Mouse (Mus musculus) lung, postnatal 4 days (tissue): ENCODE measurements around the gene Clcnka.

Source experiments
- DNase-seq, 2 experiments: peaks; one replicate each; pipeline ENCODE4 v3.0.0; 2021

Gene Clcnka

GRCm38 (mm10) chr4:141420886-141421285 lies 22.4 kb upstream of the Clcnka start:
- DNase-seq, result no peak

DNA sequence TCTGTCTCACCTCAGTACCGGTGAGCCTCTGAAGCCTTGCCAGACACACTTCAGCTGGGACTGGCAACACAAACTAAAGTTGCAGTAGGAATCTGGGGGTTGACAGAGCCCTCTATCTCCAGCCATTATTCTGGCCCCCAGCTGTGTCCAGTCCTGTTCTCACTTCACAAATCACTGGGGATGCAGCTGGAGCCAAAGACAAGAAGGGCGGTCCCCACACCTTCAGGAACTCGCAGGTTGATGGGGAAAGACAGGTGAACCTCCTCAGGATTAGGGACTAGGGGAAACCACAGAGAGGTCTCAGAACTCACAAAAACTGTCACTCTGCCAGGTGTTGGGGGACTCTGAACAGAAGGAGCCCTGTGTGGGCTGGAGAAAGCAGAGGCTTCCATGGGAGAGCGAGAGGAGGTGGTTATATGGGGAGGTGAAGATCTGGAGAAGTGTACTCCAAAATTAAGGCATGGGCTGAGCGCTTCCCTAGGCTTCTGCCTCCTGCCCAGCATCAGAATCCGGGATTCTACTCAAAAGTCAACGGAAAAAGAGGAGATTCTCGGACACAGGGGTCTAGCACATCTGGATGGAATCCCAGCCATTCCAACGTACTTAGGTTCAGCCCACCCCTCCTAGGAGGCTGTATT lies 21.8 kb upstream of the Clcnka start, which contains the start of gene Hspb7:
Gene Hspb7, plus strand, starts transcription at position 588 of the 638 bp plus-strand sequence.
- no peak for DNase-seq

- DNase-seq, result peak in 1 of 2 experiments; percentile 37
These were observed 21.1 kb upstream of the Clcnka start for GRCm38 (mm10) chr4:141419398-141420191.

- no peak for DNase-seq
These were observed 17.4 kb upstream of the Clcnka start, which contains the start of gene Clcnkb for GRCm38 (mm10) chr4:141415924-141416323. Clcnkb (minus strand) TSS chr4:141416014.

DNA sequence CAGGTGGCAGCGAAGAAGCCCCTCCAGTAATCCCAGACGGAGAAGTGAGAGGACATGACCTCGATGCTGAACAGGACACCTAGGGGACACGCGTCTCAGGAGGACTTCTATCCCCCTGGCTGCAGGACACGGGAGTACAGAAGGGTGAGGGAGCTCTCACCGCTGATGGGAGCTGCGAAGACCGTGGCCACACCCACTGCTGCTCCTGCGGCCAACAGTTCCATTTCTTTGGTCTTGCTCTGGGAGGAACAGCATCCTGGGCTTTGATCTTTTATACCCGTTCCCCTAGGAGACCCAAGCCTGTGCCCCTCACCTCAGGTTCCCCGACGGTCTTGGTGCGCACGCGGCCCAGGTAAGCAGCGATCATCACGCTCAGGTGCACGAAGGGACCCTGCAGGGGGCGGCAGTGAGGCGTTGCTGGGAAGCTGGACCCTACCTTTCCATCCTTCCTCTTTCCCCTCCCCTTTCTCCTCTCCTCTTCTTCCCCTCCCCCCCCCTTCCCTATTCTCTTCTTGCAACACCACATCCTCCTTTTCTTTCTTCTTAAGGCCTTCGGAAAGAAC lies 13.0 kb upstream of the Clcnka start:
- no peak for DNase-seq

DNA sequence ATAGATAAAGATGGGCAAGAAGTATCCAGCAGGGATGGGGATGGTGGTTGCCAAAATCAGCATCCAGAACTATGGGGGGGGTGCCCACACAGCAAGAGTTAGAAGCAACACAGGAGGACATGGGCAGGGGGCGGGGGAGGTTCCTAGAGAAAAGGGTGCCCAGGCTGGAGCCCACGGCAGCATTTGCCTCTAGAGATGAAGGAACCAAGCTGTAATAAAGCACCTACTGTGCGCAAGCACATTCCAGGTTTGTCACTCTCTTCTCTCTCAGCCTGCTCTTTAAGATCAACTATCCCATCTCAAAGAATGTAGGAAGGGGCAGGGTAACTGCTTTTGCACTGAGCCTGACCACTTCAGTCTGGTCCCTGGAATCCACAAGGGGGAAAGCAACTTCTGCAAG lies 10.1 kb upstream of the Clcnka start:
- DNase-seq, result no peak

GRCm38 (mm10) chr4:141406516-141407299 lies 8.2 kb upstream of the Clcnka start:
- DNase-seq, result peak; percentile 47 to 74

- DNase-seq, result no peak
These were observed 6.7 kb upstream of the Clcnka start for GRCm38 (mm10) chr4:141405314-141405622.

- peak; percentile 81 to 91 for DNase-seq
These were observed 6.2 kb upstream of the Clcnka start for GRCm38 (mm10) chr4:141404518-141405313.

DNA sequence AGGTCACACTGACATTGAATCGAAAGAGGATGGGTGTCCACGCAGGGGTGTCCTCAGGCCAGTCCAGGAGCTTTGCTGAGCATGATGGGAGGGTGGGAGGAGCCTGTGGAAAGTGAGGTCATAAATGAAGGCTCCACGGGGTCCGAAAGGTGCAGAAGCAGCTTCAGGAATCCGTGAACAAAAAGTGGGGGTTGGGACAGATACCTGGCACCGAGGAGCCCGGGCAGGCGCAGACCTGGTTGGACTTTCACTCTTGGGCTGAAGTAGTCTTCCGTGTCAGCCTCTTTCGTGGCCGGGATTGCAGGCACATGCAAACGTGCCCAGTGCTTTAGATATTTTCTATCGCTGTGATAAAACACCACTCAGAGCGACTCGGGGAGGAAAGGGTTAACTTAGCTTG lies 1.6 kb upstream of the Clcnka start:
- DNase-seq, result no peak

GRCm38 (mm10) chr4:141397861-141398260 lies 663 bp downstream of the Clcnka start:
- no peak for DNase-seq

GRCm38 (mm10) chr4:141394751-141395150 lies 3.8 kb downstream of the Clcnka start:
- no peak for DNase-seq

GRCm38 (mm10) chr4:141391293-141391692 lies 7.2 kb downstream of the Clcnka start:
- DNase-seq, result no peak

DNA sequence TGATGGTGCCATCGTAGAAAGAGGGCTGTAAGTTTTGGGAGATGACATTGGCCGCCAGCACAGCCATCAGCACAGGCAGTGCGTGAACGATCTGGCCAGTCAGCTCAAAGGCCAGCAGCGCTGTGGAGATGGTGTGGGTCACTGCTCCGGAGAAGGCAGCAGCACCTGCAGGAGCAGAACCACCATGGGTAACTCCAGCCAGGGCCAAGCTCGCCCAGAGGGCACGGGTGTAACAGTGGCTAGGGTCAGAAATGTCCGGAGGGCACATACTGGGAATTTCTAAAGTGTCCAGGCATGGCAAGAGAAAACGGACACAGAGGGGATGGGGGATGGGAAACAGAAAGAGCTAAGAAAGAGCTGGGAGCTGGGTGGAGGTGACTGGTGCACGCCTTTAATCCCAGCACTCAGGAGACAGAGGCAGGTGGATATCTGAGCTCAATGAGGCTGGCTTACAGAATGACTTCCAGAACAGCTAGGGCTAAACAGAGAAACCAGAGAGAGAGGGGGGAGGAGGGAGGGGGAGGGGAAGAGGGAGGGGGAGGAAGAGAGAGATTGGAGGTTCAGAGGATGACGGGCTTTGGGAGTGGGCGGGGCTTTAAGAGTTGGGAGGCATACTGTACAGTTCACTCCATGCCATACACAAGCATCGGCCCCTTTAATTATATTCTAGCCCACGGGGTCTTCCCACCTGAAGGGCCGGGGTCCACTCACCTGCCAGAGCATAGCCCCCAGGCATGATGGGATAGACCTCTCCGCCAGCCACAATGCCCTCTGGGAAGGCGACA lies 9.0 kb downstream of the Clcnka start:
- DNase-seq, result no peak

DNA sequence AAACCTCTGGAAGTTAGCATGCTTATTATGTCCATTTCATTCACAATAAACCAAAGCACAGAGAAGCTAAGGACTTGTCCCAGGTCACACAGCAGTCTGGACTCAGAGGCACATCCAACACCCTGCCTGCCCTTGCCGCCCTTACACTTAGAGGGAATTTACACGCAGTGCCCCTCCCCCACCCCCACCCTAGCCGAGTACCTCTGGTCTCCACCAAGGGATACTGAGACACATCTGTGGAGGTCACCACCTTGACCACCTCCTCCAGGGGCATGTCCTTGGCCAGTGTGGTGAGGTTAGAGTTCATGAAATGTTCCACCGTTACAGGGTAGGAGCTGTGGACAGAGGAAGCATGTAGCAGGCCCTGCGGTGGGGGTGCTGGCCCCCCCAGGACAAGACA lies 10.6 kb downstream of the Clcnka start:
- DNase-seq, result no peak

DNA sequence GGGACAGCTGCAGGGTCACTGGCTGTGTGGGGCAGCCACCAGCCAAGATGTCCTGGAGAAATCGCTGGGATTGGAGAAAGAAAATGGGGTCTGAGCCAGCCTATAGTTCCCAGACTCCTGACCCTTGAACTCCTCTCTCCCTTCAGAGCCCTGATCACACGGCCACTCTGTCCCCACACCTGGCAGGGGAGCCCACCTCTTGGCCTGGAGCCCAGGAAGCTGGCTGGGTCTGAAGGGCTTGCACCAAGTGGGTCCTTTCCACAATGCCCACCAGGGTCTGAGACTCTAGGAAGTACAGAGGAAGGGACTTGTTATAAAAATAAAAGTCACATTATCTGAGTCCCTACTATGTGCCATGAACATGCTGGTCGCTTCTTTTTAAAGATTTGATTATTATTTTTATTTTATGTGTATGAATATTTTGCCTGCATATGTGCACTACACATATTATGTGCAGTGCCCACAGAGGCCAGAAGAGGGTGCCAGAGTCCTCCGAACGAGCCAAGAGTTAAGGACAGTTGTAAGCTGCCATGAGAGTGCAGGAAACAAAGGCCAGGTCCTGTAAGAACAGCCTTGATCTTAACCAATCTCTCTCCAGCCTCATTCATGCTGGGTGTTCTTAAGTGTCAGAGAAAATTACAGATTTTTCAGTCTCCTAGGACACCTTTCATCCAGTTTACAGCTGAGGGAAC lies 11.3 kb downstream of the Clcnka start:
- DNase-seq, result peak; percentile 64 to 82

DNA sequence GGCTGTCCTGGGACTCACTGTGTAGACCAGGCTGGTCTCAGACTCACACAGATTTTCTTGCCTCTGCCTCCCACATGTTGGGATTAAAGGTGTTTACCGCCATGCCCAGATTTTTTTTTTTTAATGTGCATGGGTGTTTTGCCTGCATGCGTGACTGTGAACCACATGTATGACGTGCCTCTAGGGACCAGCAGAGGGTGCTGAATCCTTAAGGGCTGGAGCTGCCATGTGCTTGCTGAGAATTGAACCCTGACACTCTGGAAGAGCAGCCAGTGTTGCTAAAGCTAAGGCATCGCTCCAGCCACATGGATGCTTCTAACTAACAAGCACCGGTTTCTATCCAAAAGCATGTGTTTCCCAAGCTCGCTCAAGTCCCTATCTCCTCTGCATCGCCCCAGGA lies 12.4 kb downstream of the Clcnka start:
- DNase-seq, result no peak

GRCm38 (mm10) chr4:141385275-141385674 lies 13.2 kb downstream of the Clcnka start:
- DNase-seq, result peak in 1 of 2 experiments; percentile 59

DNA sequence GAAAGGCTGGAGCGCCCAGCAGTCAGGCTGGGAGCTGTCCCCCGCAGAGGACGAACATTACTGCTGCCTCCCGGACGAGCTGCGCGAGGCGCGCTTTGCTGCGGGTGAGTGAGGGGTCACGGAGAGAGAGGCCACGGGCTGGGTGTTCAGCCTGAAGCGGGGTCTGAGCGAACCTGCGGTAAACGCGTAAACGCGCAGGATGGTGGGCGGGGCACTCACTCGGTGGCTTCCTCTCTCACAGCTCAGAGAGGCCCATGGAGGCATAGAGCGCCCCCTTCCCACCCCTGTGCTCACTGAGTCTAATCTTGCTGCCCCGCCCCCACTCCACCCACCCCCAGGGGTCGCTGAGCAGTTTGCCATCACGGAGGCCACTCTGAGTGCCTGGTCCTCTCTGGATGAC lies 16.1 kb downstream of the Clcnka start:
- DNase-seq, result no peak

- DNase-seq, result no peak
These were observed 18.9 kb downstream of the Clcnka start for GRCm38 (mm10) chr4:141379674-141380073.

GRCm38 (mm10) chr4:141372426-141372825 lies 26.1 kb downstream of the Clcnka start:
- no peak for DNase-seq
